Mouse (Mus musculus) liver, embryonic 14.5 days (tissue): ENCODE measurements around the gene Coro2a. TPM values are rescaled to one million over a fixed set of nuclear protein-coding genes. Genes with fewer than 3 reads are reported as not detected.
A peak's percentile ranks its signal among the peaks of the same experiment; 100 is the strongest.
"Not testable (repeated sequence)": the region's sequence is repeated elsewhere in the genome, so short reads cannot be mapped to it uniquely, and the experiment has no call there.

Experiments used
- ATAC-seq: fragments of 200-750 bp; cut with Nextera tagmentation; 2 replicates; pipeline ENCODE4 v1.8.0; 2017; ENCODE audit warnings: moderate number of reproducible peaks, mild to moderate bottlenecking, moderate library complexity; ENCODE audit not compliant: insufficient read depth
- DNase-seq, 3 experiments: peaks; one replicate each; pipeline ENCODE4 v3.0.0-alpha.2; 2012 to 2013; ENCODE audit warnings: low read depth in 3 of 3, low spot score in 3 of 3
- H3K27ac ChIP-seq: fragments of 300-500 bp; sonication (generic); 2 replicates; pipeline ENCODE4 v1.5.1; 2014; ENCODE audit warnings: moderate library complexity, mild to moderate bottlenecking, control low read depth, inconsistent platforms
- H3K27me3 ChIP-seq: fragments of 300-500 bp; sonication (generic); 2 replicates; pipeline ENCODE4 v1.6.1; 2014; ENCODE audit warnings: mild to moderate bottlenecking, low read length, moderate library complexity; ENCODE audit not compliant: control insufficient read depth, insufficient read depth
- H3K36me3 ChIP-seq: fragments of 300-500 bp; sonication (generic); replicated peaks from 2 replicates; pipeline ENCODE4 v1.6.1; 2014; ENCODE audit warnings: low read depth; ENCODE audit not compliant: control insufficient read depth, insufficient read depth
- H3K4me1 ChIP-seq, 2 experiments: fragments of 200-500 bp in 1 of 2; fragments of 300-500 bp in 1 of 2; sonication (generic) in 1 of 2; replicated peaks; 2 replicates each; pipeline ENCODE4 v1.6.1; 2012 to 2014; ENCODE audit warnings: antibody characterized with exemption in 1 of 2, inconsistent platforms in 1 of 2, low read length in 1 of 2; ENCODE audit not compliant: control insufficient read depth in 2 of 2, insufficient read depth in 2 of 2
- H3K4me2 ChIP-seq: fragments of 300-500 bp; sonication (generic); 2 replicates; pipeline ENCODE4 v1.6.1; 2014; ENCODE audit warnings: low read depth, mild to moderate bottlenecking, control low read depth, moderate library complexity
- H3K4me3 ChIP-seq, 2 experiments: fragments of 200-500 bp in 1 of 2; fragments of 300-500 bp in 1 of 2; sonication (generic) in 1 of 2; 2 replicates each; pipeline ENCODE4 v1.5.1; 2012 to 2014; ENCODE audit warnings: low read depth in 2 of 2, low read length in 2 of 2, mild to moderate bottlenecking in 2 of 2, control low read depth in 1 of 2, inconsistent platforms in 1 of 2, moderate library complexity in 1 of 2; ENCODE audit not compliant: insufficient read depth in 1 of 2
- H3K9ac ChIP-seq: fragments of 300-500 bp; sonication (generic); replicated peaks from 2 replicates; pipeline ENCODE4 v1.6.1; 2014; ENCODE audit warnings: mild to moderate bottlenecking, control low read depth, moderate library complexity
- H3K9me3 ChIP-seq: fragments of 300-500 bp; sonication (generic); 2 replicates; pipeline ENCODE4 v1.6.1; 2016; ENCODE audit warnings: low read length, mixed read lengths; ENCODE audit not compliant: control insufficient read depth
- CTCF ChIP-seq: IDR thresholded peaks from 2 replicates; pipeline ENCODE4 v1.5.1; 2016; ENCODE audit warnings: antibody characterized with exemption, low read depth, control low read depth
- EP300 ChIP-seq: IDR thresholded peaks from 2 replicates; pipeline ENCODE4 v1.6.1; 2016; ENCODE audit warnings: antibody characterized with exemption, low read depth
- WGBS: fragments of 180-500 bp; shearing (Covaris S2); extraction: QIAGEN DNeasy Blood & Tissue Kit; methylation state at CpG from one replicate; pipeline ENCODE4 v1.1.7; 2014; ENCODE audit not compliant: insufficient replicate concordance; 5-methylcytosine and 5-hydroxymethylcytosine counted together
- polyA plus RNA-seq, 2 experiments: library from polyadenylated mRNA; depleted of rRNA in 1 of 2; stranded (reverse) in 1 of 2; unstranded in 1 of 2; fragments of >200 nt; fragmentation: Nextera tagmentation in 1 of 2; extraction: Ambion mirVana in 1 of 2; gene quantifications; 2 replicates each; pipeline versions ENCODE4 v1.2.1 to v1.2.3; 2012 to 2014

Coro2a gene
- polyA plus RNA-seq, 2 experiments, result 2.6 to 2.7 TPM

DNA sequence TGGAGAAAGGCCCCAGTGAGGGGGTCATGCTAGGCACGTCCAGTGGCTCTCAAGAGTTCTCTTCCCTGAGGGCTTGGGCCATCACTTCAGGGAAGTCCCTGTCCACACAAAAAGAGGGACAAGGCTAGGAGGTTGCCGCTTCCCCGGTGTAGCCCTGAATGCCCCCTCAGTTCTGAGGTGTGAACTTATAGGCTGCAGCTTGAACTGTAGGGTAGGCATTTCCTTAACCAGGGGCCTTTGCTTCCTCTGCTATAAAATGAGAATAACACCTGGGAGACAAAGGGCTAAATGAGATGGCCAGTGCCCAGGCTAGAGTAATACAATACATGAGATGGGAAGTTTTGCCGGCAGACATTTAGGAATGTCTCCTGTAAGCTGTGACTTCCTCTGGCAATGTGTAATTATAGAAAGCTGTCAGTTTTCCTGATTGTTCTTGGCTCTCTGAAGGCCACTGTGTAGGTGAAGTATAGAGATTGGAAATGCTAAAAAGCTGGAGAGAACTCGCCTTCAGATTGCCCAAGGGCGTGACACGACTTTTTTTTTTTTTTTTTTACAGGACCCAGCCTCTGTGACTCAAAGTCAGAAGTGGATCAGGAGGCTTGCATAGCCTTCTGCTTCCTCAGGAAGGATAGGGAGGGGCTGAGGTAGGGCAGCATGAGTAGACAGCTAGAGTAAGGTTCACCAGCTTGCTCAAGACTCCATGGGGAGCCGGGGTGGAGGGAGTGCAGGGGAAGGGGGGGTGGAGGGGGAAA is 41.1 kb upstream of the Coro2a start:
- 32% methylated on average over 8 of the region's 8 CpGs for WGBS
- H3K27ac ChIP-seq, result no peak overlapping the region
- no peaks in the 10 kb centered on the region for H3K27me3 ChIP-seq
- H3K4me2 ChIP-seq, result no peak overlapping the region
- H3K4me1 ChIP-seq, result 0 out of 4 replicates have a peak, but pooled peaks cover 0 to 3% of the 10 kb centered on the region in 2 experiments
- no peak overlapping the region for H3K4me3 ChIP-seq
- DNase-seq, result no peak
- peak; percentile 39; the same call in 1 of the 2 replicates for ATAC-seq
- no peak overlapping the region for H3K9ac ChIP-seq
- TF ChIP-seq CTCF, result no peak
- TF ChIP-seq EP300, result no peak
- H3K36me3 ChIP-seq, result no peaks in the 10 kb centered on the region
- no peaks in the 10 kb centered on the region for H3K9me3 ChIP-seq

DNA sequence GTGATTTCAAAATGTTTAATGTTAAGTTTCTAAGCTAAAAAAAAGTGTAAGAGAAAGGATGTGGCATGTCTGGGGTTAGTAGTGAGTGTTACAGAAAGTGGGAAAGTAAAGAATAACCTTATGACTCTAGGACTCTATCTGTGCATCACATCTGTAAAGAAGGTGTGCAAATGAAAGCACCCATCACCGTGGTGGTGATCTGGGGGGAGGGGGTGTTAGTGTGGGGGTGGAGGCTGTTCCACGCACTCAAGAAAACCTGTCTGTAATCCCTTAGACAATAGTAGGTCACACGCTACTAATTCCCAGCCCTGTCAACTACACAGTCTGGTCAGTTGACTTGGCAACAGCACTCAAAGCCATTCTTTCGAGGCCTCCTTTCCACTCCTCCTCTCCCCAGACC is 39.3 kb upstream of the Coro2a start:
- no peak for ATAC-seq
- no peak for TF ChIP-seq EP300
- TF ChIP-seq CTCF, result no peak
- WGBS, result 52% methylated on average over 4 of the region's 4 CpGs

DNA sequence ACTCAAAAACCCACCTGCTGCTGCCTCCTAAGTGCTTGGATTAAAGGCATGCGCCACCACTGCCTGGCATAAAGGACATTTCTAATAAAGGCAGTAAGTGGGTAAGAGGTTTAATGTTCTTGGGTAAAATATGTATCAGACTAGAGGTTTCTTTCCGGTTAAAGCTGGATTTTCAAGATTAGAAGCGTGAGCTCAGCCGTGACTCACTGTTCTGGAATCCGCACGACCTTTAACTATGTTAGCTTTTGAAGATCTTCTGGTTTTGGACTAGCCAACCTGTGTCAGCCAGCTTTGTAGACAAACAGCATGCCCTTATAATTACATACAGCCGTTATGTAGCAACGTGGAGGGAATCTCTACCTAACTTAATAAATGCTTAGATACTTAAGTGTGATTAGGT is 37.9 kb upstream of the Coro2a start:
- Histone ChIP-seq H3K27me3 (no peaks in the 10 kb centered on the region), H3K4me2 (no peak overlapping the region), H3K9ac (no peak overlapping the region), H3K27ac (no peak overlapping the region), H3K36me3 (no peaks in the 10 kb centered on the region), H3K4me3 (no peak overlapping the region), H3K9me3 (no peaks in the 10 kb centered on the region), H3K4me1 (0 out of 4 replicates have a peak, but pooled peaks cover 0 to 5% of the 10 kb centered on the region in 2 experiments)
- ATAC-seq (no peak), DNase-seq (no peak)
- no peak for TF ChIP-seq CTCF
- TF ChIP-seq EP300, result no peak
- 69% methylated on average over 8 of the region's 8 CpGs for WGBS

More for the DNA sequence above, 39.3 kb upstream of the Coro2a start:
- Histone ChIP-seq H3K4me3 (no peak overlapping the region), H3K4me1 (0 out of 4 replicates have a peak, but pooled peaks cover 0 to 5% of the 10 kb centered on the region in 2 experiments), H3K27me3 (no peaks in the 10 kb centered on the region), H3K36me3 (no peaks in the 10 kb centered on the region), H3K4me2 (no peak overlapping the region), H3K27ac (no peak overlapping the region), H3K9ac (no peak overlapping the region), H3K9me3 (no peaks in the 10 kb centered on the region)
- no peak for DNase-seq

DNA sequence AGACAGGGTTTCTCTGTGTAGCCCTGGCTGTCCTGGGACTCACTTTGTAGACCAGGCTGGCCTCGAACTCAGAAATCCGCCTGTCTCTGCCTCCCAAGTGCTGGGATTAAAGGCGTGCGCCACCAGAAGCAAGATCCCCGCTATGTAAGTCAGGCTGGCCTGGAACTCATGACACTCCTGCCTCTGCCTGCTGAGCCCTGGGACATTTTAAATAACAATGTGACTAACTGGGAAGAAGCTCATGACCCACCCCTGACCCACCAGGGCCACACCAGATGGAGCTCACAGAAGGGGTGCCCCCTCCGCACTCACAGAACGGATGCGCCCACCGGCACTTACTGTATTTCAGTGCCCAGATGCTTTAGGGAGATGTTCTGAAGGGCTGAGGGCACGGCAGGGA is 35.2 kb upstream of the Coro2a start:
- H3K27me3 ChIP-seq, H3K27ac ChIP-seq, H3K4me1 ChIP-seq, H3K4me2 ChIP-seq, H3K4me3 ChIP-seq, H3K9me3 ChIP-seq, H3K36me3 ChIP-seq, H3K9ac ChIP-seq, ATAC-seq, DNase-seq: not testable (repeated sequence)
- WGBS, result 82% methylated on average over 10 of the region's 10 CpGs

DNA sequence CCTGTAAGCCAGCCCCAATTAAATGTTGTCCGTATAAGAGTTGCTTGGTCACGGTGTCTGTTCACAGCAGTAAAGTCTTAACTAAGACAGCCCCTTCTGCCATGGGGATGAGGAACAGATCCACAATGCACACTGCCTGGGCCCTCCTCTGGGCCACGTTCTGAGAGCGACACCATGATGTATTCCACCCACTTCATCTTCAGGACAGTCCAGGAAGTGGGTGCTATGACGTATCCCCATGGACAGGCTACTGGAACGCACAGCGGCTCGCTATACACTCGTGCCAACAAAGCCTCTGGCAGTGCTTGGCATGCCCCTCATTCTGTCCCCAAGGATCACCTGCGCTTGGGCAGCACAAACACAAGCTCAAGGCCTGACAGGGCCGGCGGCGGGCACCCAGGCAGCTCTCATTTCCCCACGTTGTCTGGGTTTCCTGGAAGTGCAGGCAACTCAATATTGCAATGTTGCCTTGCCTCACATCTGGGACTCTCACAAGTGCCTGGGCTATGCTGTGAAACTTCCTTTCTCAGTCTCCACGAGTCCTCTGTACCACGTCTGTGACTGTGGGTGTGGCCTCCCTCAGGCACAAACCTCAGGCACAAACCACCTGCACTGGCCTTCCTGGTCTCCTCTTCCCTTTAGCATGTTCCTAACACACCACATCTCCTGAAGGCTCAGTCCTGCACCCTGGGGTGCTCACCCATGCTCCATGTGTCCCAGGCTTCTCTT is 33.9 kb upstream of the Coro2a start:
- 65% methylated on average over 16 of the region's 16 CpGs for WGBS
- Histone ChIP-seq H3K9ac (no peak overlapping the region), H3K4me1 (peaks cover 0 to 12% of the 10 kb centered on the region in 2 experiments; a peak in 2 of 4 replicates), H3K4me3 (no peak overlapping the region), H3K27ac (no peak overlapping the region), H3K4me2 (no peak overlapping the region), H3K36me3 (no peaks in the 10 kb centered on the region), H3K9me3 (no peaks in the 10 kb centered on the region), H3K27me3 (no peaks in the 10 kb centered on the region)
- TF ChIP-seq CTCF (no peak), EP300 (no peak)
- DNase-seq (no peak), ATAC-seq (no peak)
